Mouse (Mus musculus) hindbrain, postnatal 0 days (tissue): ENCODE results near the gene Cped1. TPM values are rescaled to one million over a fixed set of nuclear protein-coding genes. Genes with fewer than 3 reads are reported as not detected.

Source experiments
- ATAC-seq: fragments of 200-750 bp; cut with Nextera tagmentation; 2 replicates; pipeline ENCODE4 v1.8.0; 2017; ENCODE audit warnings: mild to moderate bottlenecking, moderate TSS enrichment, moderate library complexity
- DNase-seq: peaks from one replicate; pipeline ENCODE4 v3.0.0-alpha.2; 2015; ENCODE audit warnings: low spot score
- H3K27ac ChIP-seq: fragments of 300-500 bp; sonication (generic); 2 replicates; pipeline ENCODE4 v1.5.1; 2014; ENCODE audit warnings: mild to moderate bottlenecking
- H3K27me3 ChIP-seq: fragments of 300-500 bp; sonication (generic); 2 replicates; pipeline ENCODE4 v1.6.1; 2014; ENCODE audit warnings: low read length, mixed read lengths; ENCODE audit not compliant: insufficient read depth
- H3K36me3 ChIP-seq: fragments of 300-500 bp; sonication (generic); 2 replicates; pipeline ENCODE4 v1.6.1; 2014; ENCODE audit warnings: low read length, mixed read lengths; ENCODE audit not compliant: insufficient read depth
- H3K4me1 ChIP-seq: fragments of 300-500 bp; sonication (generic); 2 replicates; pipeline ENCODE4 v1.6.1; 2014; ENCODE audit warnings: antibody characterized with exemption, low read length, mixed read lengths; ENCODE audit not compliant: insufficient read depth
- H3K4me2 ChIP-seq: fragments of 300-500 bp; sonication (generic); 2 replicates; pipeline ENCODE4 v1.6.1; 2014; ENCODE audit warnings: low read depth, mild to moderate bottlenecking, low read length, moderate library complexity, mixed read lengths
- H3K4me3 ChIP-seq: fragments of 300-500 bp; sonication (generic); 2 replicates; pipeline ENCODE4 v1.5.1; 2014; ENCODE audit warnings: low read length
- H3K9ac ChIP-seq: fragments of 300-500 bp; sonication (generic); replicated peaks from 2 replicates; pipeline ENCODE4 v1.6.1; 2014; ENCODE audit warnings: mild to moderate bottlenecking, low read length, moderate library complexity, mixed read lengths
- H3K9me3 ChIP-seq: fragments of 300-500 bp; sonication (generic); 2 replicates; pipeline ENCODE4 v1.6.1; 2016; ENCODE audit warnings: low read length, mixed read lengths
- CTCF ChIP-seq: IDR thresholded peaks from 2 replicates; pipeline ENCODE4 v1.5.1; 2016; ENCODE audit warnings: antibody characterized with exemption, control low read depth, low read depth
- WGBS: fragments of 180-500 bp; shearing (Covaris S2); extraction: QIAGEN DNeasy Blood & Tissue Kit; methylation state at CpG from one replicate; pipeline ENCODE4 v1.1.7; 2014; 5-methylcytosine and 5-hydroxymethylcytosine counted together
- polyA plus RNA-seq: library from polyadenylated mRNA; unstranded; fragments of >200 nt; fragmentation: Nextera tagmentation; extraction: Ambion mirVana; gene quantifications from 2 replicates; pipeline ENCODE4 v1.2.1, GENCODE M21; 2015
- total RNA-seq: library from RNA; depleted of rRNA; stranded (reverse); fragments of >200 nt; gene quantifications from 2 replicates; pipeline ENCODE4 v1.2.3, GENCODE M21; 2014

The Cped1 gene
- total and polyA plus RNA-seq, 2 experiments from 2014 or later: 3.1 to 4.6 TPM

GRCm38 (mm10) chr6:22049093-22049492 is 63.4 kb downstream of the Cped1 start:
- H3K36me3 ChIP-seq: no peaks in the 10 kb centered on the region
- H3K4me2 ChIP-seq: no peak overlapping the region
- WGBS: 21% methylated on average over 5 of the region's 5 CpGs
- H3K4me3 ChIP-seq: no peak overlapping the region
- no peak for TF ChIP-seq CTCF
- ATAC-seq: no peak
- no peaks in the 10 kb centered on the region for H3K4me1 ChIP-seq
- H3K9ac ChIP-seq: no peak overlapping the region
- no peak overlapping the region for H3K27ac ChIP-seq
- H3K27me3 ChIP-seq: no peaks in the 10 kb centered on the region
- no peaks in the 10 kb centered on the region for H3K9me3 ChIP-seq
- peak; percentile 22 for DNase-seq

DNA sequence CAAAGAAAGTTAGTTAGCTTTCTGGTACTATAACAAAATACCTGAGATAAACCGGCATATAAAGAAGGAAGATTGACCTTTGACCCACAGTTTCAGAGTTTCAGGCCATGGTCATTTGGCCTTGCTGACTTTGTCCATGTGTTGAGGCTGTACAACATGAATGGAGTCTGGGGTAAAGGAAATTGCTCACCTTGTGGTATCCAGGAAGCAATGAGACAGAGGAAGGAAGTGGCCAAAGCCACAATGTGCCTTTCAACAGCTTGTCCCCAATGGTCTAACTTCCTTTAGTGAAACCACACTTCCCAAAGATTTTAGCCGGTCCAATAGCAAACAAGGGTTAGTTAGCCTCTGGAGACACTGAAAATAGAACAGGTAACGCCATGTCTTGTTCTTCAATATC is 65.8 kb downstream of the Cped1 start:
- WGBS: 84% methylated on average over 3 of the region's 3 CpGs
- Histone ChIP-seq H3K9me3 (no peaks in the 10 kb centered on the region), H3K4me1 (no peaks in the 10 kb centered on the region), H3K27ac (no peak overlapping the region), H3K4me2 (no peak overlapping the region), H3K36me3 (no peaks in the 10 kb centered on the region), H3K27me3 (no peaks in the 10 kb centered on the region), H3K4me3 (no peak overlapping the region), H3K9ac (no peak overlapping the region)
- no peak for TF ChIP-seq CTCF
- ATAC-seq: no peak
- no peak for DNase-seq

GRCm38 (mm10) chr6:22053014-22053413 is 67.3 kb downstream of the Cped1 start:
- no peaks in the 10 kb centered on the region for H3K9me3 ChIP-seq
- TF ChIP-seq CTCF: no peak
- no peaks in the 10 kb centered on the region for H3K4me1 ChIP-seq
- WGBS: 91% methylated on average over 3 of the region's 3 CpGs
- no peaks in the 10 kb centered on the region for H3K27me3 ChIP-seq
- DNase-seq: no peak
- no peak for ATAC-seq
- H3K4me2 ChIP-seq: no peak overlapping the region
- H3K9ac ChIP-seq: no peak overlapping the region
- no peaks in the 10 kb centered on the region for H3K36me3 ChIP-seq
- no peak overlapping the region for H3K27ac ChIP-seq
- H3K4me3 ChIP-seq: no peak overlapping the region

DNA sequence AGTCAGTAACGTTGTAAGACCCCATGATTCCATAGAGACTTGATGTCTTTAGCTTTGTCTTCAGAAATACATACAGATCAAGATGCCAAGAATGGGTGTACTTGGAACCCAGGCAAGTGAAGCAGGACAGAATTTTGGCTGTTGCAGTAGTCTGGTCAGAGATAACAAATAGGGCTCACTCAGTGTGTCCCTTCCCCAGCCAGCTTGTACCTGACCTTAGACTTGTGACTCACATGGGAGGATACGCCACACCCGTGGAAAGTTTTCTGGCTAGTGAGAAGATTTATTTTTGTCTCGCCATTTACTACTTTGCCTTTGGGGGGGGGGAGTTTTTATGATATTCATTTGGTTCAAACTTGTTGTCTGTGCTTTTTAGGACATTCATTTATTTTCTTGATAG is 78.6 kb downstream of the Cped1 start:
- Histone ChIP-seq H3K4me2 (no peak overlapping the region), H3K4me3 (no peak overlapping the region), H3K27me3 (no peaks in the 10 kb centered on the region), H3K9me3 (no peaks in the 10 kb centered on the region), H3K27ac (no peak overlapping the region), H3K4me1 (no peaks in the 10 kb centered on the region), H3K36me3 (no peaks in the 10 kb centered on the region), H3K9ac (no peak overlapping the region)
- 80% methylated on average over 4 of the region's 4 CpGs for WGBS
- ATAC-seq (no peak), DNase-seq (no peak)
- no peak for TF ChIP-seq CTCF

DNA sequence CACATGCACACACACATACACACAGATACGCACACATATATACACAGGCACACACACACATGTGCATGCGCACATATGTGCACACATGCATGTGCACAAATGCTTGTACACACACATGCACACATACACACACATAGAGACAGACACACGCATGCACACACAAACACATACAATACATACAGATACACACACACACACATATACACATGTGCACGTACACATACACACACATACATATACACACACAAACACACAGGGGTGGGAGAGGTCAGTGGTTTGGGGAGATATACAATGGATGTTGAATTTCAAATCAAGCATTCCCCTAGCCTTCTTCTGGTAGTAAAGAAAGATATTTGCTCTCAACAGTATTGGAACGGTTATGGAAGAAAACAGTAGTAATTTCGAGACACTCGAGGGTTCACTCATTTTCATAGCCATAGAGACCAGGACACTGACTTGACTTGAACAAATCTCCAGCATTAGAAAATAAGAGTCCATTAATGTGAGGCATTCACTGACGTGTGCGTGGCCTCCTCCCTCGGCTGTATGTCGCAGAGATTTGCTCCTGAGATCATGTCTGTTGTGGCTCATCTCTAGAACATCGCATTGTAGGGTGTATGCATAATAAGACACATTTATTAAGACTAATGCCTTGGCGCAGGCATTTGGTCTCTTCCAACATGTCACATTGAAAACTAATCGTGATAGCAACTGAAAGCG is 85.0 kb downstream of the Cped1 start:
- H3K9ac ChIP-seq: no peak overlapping the region
- H3K9me3 ChIP-seq: no peaks in the 10 kb centered on the region
- 80% methylated on average over 15 of the region's 15 CpGs for WGBS
- H3K27ac ChIP-seq: no peak overlapping the region; the same call in 1 of the 2 replicates
- no peaks in the 10 kb centered on the region for H3K4me1 ChIP-seq
- TF ChIP-seq CTCF: no peak
- no peaks in the 10 kb centered on the region for H3K36me3 ChIP-seq
- H3K4me3 ChIP-seq: no peak overlapping the region
- DNase-seq (no peak), ATAC-seq (peak; percentile 43; the same call in 1 of the 2 replicates)
- H3K27me3 ChIP-seq: no peaks in the 10 kb centered on the region
- peak overlapping the region; percentile 26 for H3K4me2 ChIP-seq

- ATAC-seq: peak; percentile 27; the same call in 1 of the 2 replicates
- peak; percentile 59 for DNase-seq
- Histone ChIP-seq H3K27me3 (no peaks in the 10 kb centered on the region), H3K4me3 (no peak overlapping the region), H3K27ac (no peak overlapping the region; the same call in 1 of the 2 replicates), H3K9ac (no peak overlapping the region), H3K9me3 (no peaks in the 10 kb centered on the region), H3K4me1 (no peaks in the 10 kb centered on the region), H3K4me2 (peak overlapping the region; percentile 26), H3K36me3 (no peaks in the 10 kb centered on the region)
- WGBS: 30% methylated on average over 4 of the region's 4 CpGs
- TF ChIP-seq CTCF: peak; percentile 61
Observed at GRCm38 (mm10) chr6:22071323-22071840, 85.7 kb downstream of the Cped1 start.

DNA sequence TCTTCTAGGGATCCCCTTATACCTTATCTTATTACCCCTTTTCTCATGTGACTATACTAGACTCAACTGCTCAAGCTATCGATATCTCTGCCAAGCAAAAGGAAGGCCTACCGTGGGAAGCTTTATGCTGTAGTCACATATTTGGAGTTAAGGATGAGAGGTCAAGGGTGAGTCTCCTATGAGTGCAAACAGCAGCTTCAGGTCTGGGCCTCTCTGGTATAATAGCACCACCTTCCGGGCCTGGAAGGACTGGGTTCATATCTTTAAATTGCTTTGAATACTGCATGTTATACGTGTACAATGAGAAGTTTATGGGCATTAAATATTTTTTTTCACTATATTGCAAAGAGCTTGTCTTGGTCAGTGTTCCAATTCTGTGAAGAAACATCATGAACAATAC is 87.0 kb downstream of the Cped1 start:
- no peak overlapping the region for H3K4me2 ChIP-seq
- H3K9me3 ChIP-seq: no peaks in the 10 kb centered on the region
- H3K4me1 ChIP-seq: no peaks in the 10 kb centered on the region
- 77% methylated on average over 4 of the region's 4 CpGs for WGBS
- H3K36me3 ChIP-seq: no peaks in the 10 kb centered on the region
- H3K27me3 ChIP-seq: no peaks in the 10 kb centered on the region
- no peak for TF ChIP-seq CTCF
- no peak overlapping the region for H3K9ac ChIP-seq
- H3K27ac ChIP-seq: no peak overlapping the region
- no peak for ATAC-seq
- no peak for DNase-seq
- no peak overlapping the region for H3K4me3 ChIP-seq
